Mouse (Mus musculus) CH12.LX (cell line): ENCODE data around the gene T. TPM values are rescaled to one million over a fixed set of nuclear protein-coding genes. Genes with fewer than 3 reads are reported as not detected.

ENCODE experiments used
- DNase-seq: peaks from one replicate; pipeline ENCODE4 v3.0.0-alpha.2; 2013; ENCODE audit errors: extremely low read depth
- H3K27ac ChIP-seq: 2 replicates; pipeline ENCODE4 v1.5.1; 2012; ENCODE audit warnings: low read depth, mild to moderate bottlenecking, control low read depth, moderate library complexity; ENCODE audit not compliant: insufficient read depth
- H3K27me3 ChIP-seq: replicated peaks from 2 replicates; pipeline ENCODE3; 2012; ENCODE audit warnings: inconsistent platforms
- H3K36me3 ChIP-seq, 2 experiments: replicated peaks in 1 of 2; 2 replicates each; pipeline versions ENCODE3 to v1.6.1; 2012; ENCODE audit warnings: inconsistent platforms in 1 of 2, low read length in 1 of 2, mild to moderate bottlenecking in 1 of 2, mixed read lengths in 1 of 2, moderate library complexity in 1 of 2; ENCODE audit not compliant: control insufficient read depth in 1 of 2, insufficient read depth in 1 of 2
- H3K4me1 ChIP-seq, 2 experiments: 2 replicates each; pipeline ENCODE4 v1.6.1; 2012; ENCODE audit warnings: inconsistent platforms in 1 of 2, moderate library complexity in 1 of 2; ENCODE audit not compliant: insufficient read depth in 2 of 2, control insufficient read depth in 1 of 2
- H3K4me2 ChIP-seq: 2 replicates; pipeline ENCODE4 v1.6.1; 2012; ENCODE audit warnings: low read depth, mild to moderate bottlenecking, control low read depth; ENCODE audit not compliant: poor library complexity, insufficient read depth, severe bottlenecking
- H3K4me3 ChIP-seq, 3 experiments: fragments of 150-350 bp in 1 of 3; sonication (generic) in 1 of 3; replicated peaks in 1 of 3; 2 replicates each; pipeline versions ENCODE3 to v1.5.1; 2011 to 2012; ENCODE audit warnings: low read depth in 2 of 3, low read length in 2 of 3, mild to moderate bottlenecking in 2 of 3, moderate library complexity in 2 of 3, control low read depth in 1 of 3, improper control_type of control experiment in 1 of 3, inconsistent platforms in 1 of 3, mixed read lengths in 1 of 3; ENCODE audit not compliant: poor library complexity in 1 of 3
- H3K79me2 ChIP-seq: replicated peaks from 2 replicates; pipeline ENCODE4 v1.6.1; 2012; ENCODE audit warnings: mild to moderate bottlenecking, moderate library complexity; ENCODE audit not compliant: control insufficient read depth, poor library complexity, insufficient read depth, severe bottlenecking; ENCODE audit errors: extremely low read depth
- H3K9ac ChIP-seq: 2 replicates; pipeline ENCODE4 v1.6.1; 2012; ENCODE audit warnings: low read depth, mild to moderate bottlenecking, control low read depth, moderate library complexity; ENCODE audit not compliant: insufficient read depth
- H3K9me3 ChIP-seq: replicated peaks from 2 replicates; pipeline ENCODE3; 2012; ENCODE audit warnings: low read length, inconsistent platforms, mixed read lengths
- CTCF ChIP-seq, 2 experiments: IDR thresholded peaks in 1 of 2; conservative IDR thresholded peaks in 1 of 2; 2 replicates each; pipeline ENCODE4 v1.5.1; 2011 to 2012; ENCODE audit warnings: low read depth in 2 of 2, low read length in 2 of 2, improper control_type of control experiment in 1 of 2, inconsistent platforms in 1 of 2, mild to moderate bottlenecking in 1 of 2, moderate library complexity in 1 of 2
- E2F4 ChIP-seq: IDR thresholded peaks from 2 replicates; pipeline ENCODE4 v1.6.1; 2011; ENCODE audit warnings: low read depth, low read length, improper control_type of control experiment; ENCODE audit not compliant: insufficient replicate concordance
- EP300 ChIP-seq: IDR thresholded peaks from 2 replicates; pipeline ENCODE4 v1.6.1; 2011; ENCODE audit warnings: low read length, improper control_type of control experiment
- GABPA ChIP-seq: IDR thresholded peaks from 2 replicates; pipeline ENCODE4 v1.6.1; 2012; ENCODE audit warnings: low read depth, low read length, improper control_type of control experiment, inconsistent platforms; ENCODE audit not compliant: insufficient replicate concordance
- HCFC1 ChIP-seq: IDR thresholded peaks from 2 replicates; pipeline ENCODE4 v1.6.1; 2012; ENCODE audit warnings: low read depth, mild to moderate bottlenecking, inconsistent platforms, low read length, improper control_type of control experiment
- PAX5 ChIP-seq: IDR thresholded peaks from 2 replicates; pipeline ENCODE4 v1.6.1; 2012; ENCODE audit warnings: low read length, inconsistent platforms, mixed read lengths
- RAD21 ChIP-seq: IDR thresholded peaks from 2 replicates; pipeline ENCODE4 v1.6.1; 2011; ENCODE audit warnings: low read depth, mild to moderate bottlenecking, low read length, improper control_type of control experiment, moderate library complexity
- TBP ChIP-seq: conservative IDR thresholded peaks from 2 replicates; pipeline ENCODE4 v1.6.1; 2011; ENCODE audit warnings: low read depth, low read length, improper control_type of control experiment
- UBTF ChIP-seq: IDR thresholded peaks from 2 replicates; pipeline ENCODE4 v1.6.1; 2012; ENCODE audit warnings: low read depth, mild to moderate bottlenecking, inconsistent platforms, low read length, improper control_type of control experiment, moderate library complexity
- USF1 ChIP-seq: IDR thresholded peaks from 2 replicates; pipeline ENCODE4 v1.6.1; 2014; ENCODE audit warnings: low read depth, mild to moderate bottlenecking, inconsistent platforms, low read length, improper control_type of control experiment
- ZC3H11A ChIP-seq: IDR thresholded peaks from 2 replicates; pipeline ENCODE4 v1.6.1; 2012; ENCODE audit warnings: low read depth, mild to moderate bottlenecking, inconsistent platforms, low read length, improper control_type of control experiment
- ZKSCAN1 ChIP-seq: IDR thresholded peaks from 2 replicates; pipeline ENCODE4 v1.6.1; 2012; ENCODE audit warnings: low read depth, inconsistent platforms, low read length, improper control_type of control experiment, borderline replicate concordance
- ZMIZ1 ChIP-seq: IDR thresholded peaks from 2 replicates; pipeline ENCODE4 v1.6.1; 2012; ENCODE audit warnings: low read depth, mild to moderate bottlenecking, inconsistent platforms, low read length, improper control_type of control experiment
- dilution Hi-C: fragments of 300-500 bp; cut with MboI; formaldehyde crosslinking; loops from 2 replicates; pipeline ENCODE4 v1.14.3; 2020; ENCODE audit warnings: low sequenced_read_pairs; ENCODE audit not compliant: extremely low pct_unique_long_range_greater_than_20kb, extremely low pct_ligation_motif_present
- in situ Hi-C: fragments of 300-500 bp; cut with MboI; formaldehyde crosslinking; loops from 3 replicates; pipeline ENCODE4 v1.14.3; 2019; ENCODE audit warnings: low sequenced_read_pairs, low pct_ligation_motif_present, low pct_unique_long_range_greater_than_20kb, mixed read lengths
- polyA plus RNA-seq: library from polyadenylated mRNA; unstranded; fragments of >175 nt; gene quantifications from 2 replicates; pipeline ENCODE4 v1.2.1, GENCODE M21; 2012; ENCODE audit warnings: low read depth; ENCODE audit not compliant: insufficient read length
- total RNA-seq, 2 experiments: library from RNA; depleted of rRNA; stranded (reverse); fragments of 300-350 nt in 1 of 2; fragments of >200 nt in 1 of 2; gene quantifications; 2 replicates each; pipeline ENCODE4 v1.2.3; 2012 to 2014

Gene T
- total and polyA plus RNA-seq, 3 experiments = 0.17 TPM; not detected in 2

GRCm38 (mm10) chr17:8389790-8390095, 44.5 kb upstream of the T start:
- Histone ChIP-seq H3K9me3 (no peaks in the 10 kb centered on the region), H3K4me1 (peaks cover 0 to 11% of the 10 kb centered on the region in 2 experiments; a peak in 2 of 4 replicates), H3K9ac (no peak overlapping the region), H3K79me2 (no peaks in the 10 kb centered on the region), H3K36me3 (no peaks in the 10 kb centered on the region), H3K27me3 (no peaks in the 10 kb centered on the region), H3K4me3 (no peak overlapping the region), H3K27ac (no peak overlapping the region), H3K4me2 (peak overlapping the region; percentile 46)
- dilution Hi-C loops = no loop called here
- no peak for TF ChIP-seq ZKSCAN1
- TF ChIP-seq CTCF (conservative IDR thresholded peaks at IDR 0.05 in 1 of 2, IDR thresholded peaks at IDR 0.05 in 1 of 2; ENCODE audit: low read depth in 2 of 2, low read length in 2 of 2) = peak in 1 of 2 experiments; percentile 0; a peak in 2 of 4 replicates
- in situ Hi-C loops = loop anchor here (10.0 kb wide), 1 partner anchor 75 kb away; no protein-coding TSS in a partner anchor
- no peak for DNase-seq

GRCm38 (mm10) chr17:8390487-8390886, 43.7 kb upstream of the T start:
- Histone ChIP-seq H3K9me3 (no peaks in the 10 kb centered on the region), H3K36me3 (no peaks in the 10 kb centered on the region), H3K79me2 (no peaks in the 10 kb centered on the region), H3K4me3 (no peak overlapping the region), H3K9ac (no peak overlapping the region), H3K27ac (no peak overlapping the region), H3K4me2 (no peak overlapping the region), H3K27me3 (no peaks in the 10 kb centered on the region)
- DNase-seq = no peak
- in situ Hi-C loops = loop anchor here (10.0 kb wide), 1 partner anchor 74 kb away; no protein-coding TSS in a partner anchor
- dilution Hi-C loops = no loop called here
- no peak for TF ChIP-seq GABPA
- no peak for TF ChIP-seq USF1
- no peak for TF ChIP-seq EP300
- TF ChIP-seq RAD21 = no peak
- no peak for TF ChIP-seq PAX5
- no peak for TF ChIP-seq UBTF
- no peak for TF ChIP-seq HCFC1
- TF ChIP-seq ZC3H11A = no peak
- TF ChIP-seq E2F4 = no peak
- no peak for TF ChIP-seq ZKSCAN1
- TF ChIP-seq ZMIZ1 = no peak
- TF ChIP-seq, all 38 proteins: peak for 0
- H3K4me1 ChIP-seq = peaks cover 0 to 11% of the 10 kb centered on the region in 2 experiments; a peak in 2 of 4 replicates

DNA sequence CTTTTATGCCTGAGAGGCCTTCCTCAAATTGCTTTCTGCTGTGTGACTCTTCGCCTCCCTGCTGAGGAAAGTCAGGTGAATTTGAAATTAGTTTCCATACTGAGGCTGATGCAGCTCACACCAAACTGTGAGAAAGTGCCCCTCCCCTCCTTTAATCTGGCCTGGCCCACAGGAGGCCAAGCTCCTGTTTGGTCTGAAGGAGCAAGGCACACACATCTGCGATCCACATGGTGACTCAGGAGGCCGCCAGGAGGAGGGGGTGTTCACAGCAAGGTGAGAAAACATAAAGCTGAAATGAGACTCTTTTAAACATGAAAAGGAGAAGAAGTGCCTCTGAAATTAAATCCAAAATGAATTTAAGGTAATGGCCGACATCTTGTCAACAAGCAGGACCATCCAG, 37.9 kb upstream of the T start:
- dilution Hi-C loops = no loop called here
- H3K79me2 ChIP-seq = no peaks in the 10 kb centered on the region
- H3K27ac ChIP-seq = no peak overlapping the region
- TF ChIP-seq TBP (no peak), E2F4 (no peak)
- in situ Hi-C loops = loop anchor here (10.0 kb wide), 1 partner anchor 68 kb away; no protein-coding TSS in a partner anchor
- H3K9me3 ChIP-seq = no peaks in the 10 kb centered on the region
- no peak overlapping the region for H3K9ac ChIP-seq
- H3K27me3 ChIP-seq = no peaks in the 10 kb centered on the region
- DNase-seq = no peak
- H3K4me3 ChIP-seq = no peak overlapping the region
- no peaks in the 10 kb centered on the region for H3K36me3 ChIP-seq
- H3K4me1 ChIP-seq = peaks cover 0 to 16% of the 10 kb centered on the region in 2 experiments; a peak in 2 of 4 replicates
- H3K4me2 ChIP-seq = no peak overlapping the region
